Mouse (Mus musculus): ENCODE data around the gene Prdm2. TPM values are rescaled to one million over a fixed set of nuclear protein-coding genes. Genes with fewer than 3 reads are reported as not detected.
A peak's percentile ranks its signal among the peaks of the same experiment; 100 is the strongest.

Prdm2 gene
- polyA plus RNA-seq, 1 experiment from 2014 or later, result 14.4 TPM

- Histone ChIP-seq H3K27ac (no peak overlapping the region), H3K9me3 (no peaks in the 10 kb centered on the region), H3K27me3 (ENCODE audit: insufficient read depth, poor library complexity, severe bottlenecking) (no peaks in the 10 kb centered on the region), H3K4me1 (replicated peaks) (no peaks in the 10 kb centered on the region), H3K4me3 (no peak overlapping the region), H3K36me3 (peaks cover 98% of the 10 kb centered on the region)
- DNase-seq (ENCODE audit: low spot score), result no peak
- WGBS, result 93% methylated on average over 5 of the region's 5 CpGs
These were observed 82.4 kb downstream of the Prdm2 start for GRCm38 (mm10) chr4:143130441-143130840.

GRCm38 (mm10) chr4:143129261-143129760 lies 83.5 kb downstream of the Prdm2 start:
- 90% methylated on average over 4 of the region's 4 CpGs for WGBS

GRCm38 (mm10) chr4:143127171-143127570 lies 85.6 kb downstream of the Prdm2 start:
- Histone ChIP-seq H3K4me1 (replicated peaks) (no peaks in the 10 kb centered on the region), H3K4me3 (no peak overlapping the region), H3K27ac (no peak overlapping the region), H3K36me3 (peaks cover 80% of the 10 kb centered on the region), H3K27me3 (ENCODE audit: insufficient read depth, poor library complexity, severe bottlenecking) (no peaks in the 10 kb centered on the region), H3K9me3 (no peaks in the 10 kb centered on the region)
- WGBS, result 93% methylated on average over 5 of the region's 5 CpGs
- DNase-seq (ENCODE audit: low spot score), result no peak

More at GRCm38 (mm10) chr4:143129261-143129760, 83.5 kb downstream of the Prdm2 start:
- no peak for DNase-seq (ENCODE audit: low spot score)
- H3K4me3 ChIP-seq, result no peak overlapping the region
- H3K9me3 ChIP-seq, result no peaks in the 10 kb centered on the region
- no peaks in the 10 kb centered on the region for H3K27me3 ChIP-seq (ENCODE audit: insufficient read depth, poor library complexity, severe bottlenecking)
- H3K27ac ChIP-seq, result no peak overlapping the region
- H3K36me3 ChIP-seq, result peaks cover 89% of the 10 kb centered on the region
- H3K4me1 ChIP-seq (replicated peaks), result no peaks in the 10 kb centered on the region

GRCm38 (mm10) chr4:143126476-143126875 lies 86.3 kb downstream of the Prdm2 start:
- peaks cover 77% of the 10 kb centered on the region for H3K36me3 ChIP-seq
- DNase-seq (ENCODE audit: low spot score), result no peak
- no peaks in the 10 kb centered on the region for H3K27me3 ChIP-seq (ENCODE audit: insufficient read depth, poor library complexity, severe bottlenecking)
- H3K4me1 ChIP-seq (replicated peaks), result no peaks in the 10 kb centered on the region
- no peak overlapping the region for H3K27ac ChIP-seq
- no peak overlapping the region for H3K4me3 ChIP-seq
- no peaks in the 10 kb centered on the region for H3K9me3 ChIP-seq
- 96% methylated on average over 14 of the region's 14 CpGs for WGBS

- DNase-seq (ENCODE audit: low spot score), result no peak
- Histone ChIP-seq H3K36me3 (peaks cover 65% of the 10 kb centered on the region), H3K4me1 (replicated peaks) (no peaks in the 10 kb centered on the region), H3K27me3 (ENCODE audit: insufficient read depth, poor library complexity, severe bottlenecking) (no peaks in the 10 kb centered on the region), H3K9me3 (no peaks in the 10 kb centered on the region), H3K27ac (no peak overlapping the region), H3K4me3 (no peak overlapping the region)
- 90% methylated on average over 6 of the region's 6 CpGs for WGBS
These were observed 87.5 kb downstream of the Prdm2 start for GRCm38 (mm10) chr4:143125290-143125689.

- H3K4me3 ChIP-seq, result no peak overlapping the region
- WGBS, result 87% methylated on average over 10 of the region's 10 CpGs
These were observed 89.8 kb downstream of the Prdm2 start for GRCm38 (mm10) chr4:143123043-143123442.

GRCm38 (mm10) chr4:143121174-143121573 lies 91.6 kb downstream of the Prdm2 start:
- Histone ChIP-seq H3K36me3 (peaks cover 43% of the 10 kb centered on the region; the same call in 1 of the 2 replicates), H3K27ac (no peak overlapping the region), H3K9me3 (no peaks in the 10 kb centered on the region), H3K4me1 (replicated peaks) (peaks cover 7% of the 10 kb centered on the region), H3K27me3 (ENCODE audit: insufficient read depth, poor library complexity, severe bottlenecking) (no peaks in the 10 kb centered on the region), H3K4me3 (no peak overlapping the region)
- WGBS, result 90% methylated on average over 3 of the region's 3 CpGs
- no peak for DNase-seq (ENCODE audit: low spot score)

More at GRCm38 (mm10) chr4:143123043-143123442, 89.8 kb downstream of the Prdm2 start:
- Histone ChIP-seq H3K27ac (no peak overlapping the region), H3K27me3 (ENCODE audit: insufficient read depth, poor library complexity, severe bottlenecking) (no peaks in the 10 kb centered on the region), H3K9me3 (no peaks in the 10 kb centered on the region), H3K4me1 (replicated peaks) (peaks cover 7% of the 10 kb centered on the region), H3K36me3 (peaks cover 49% of the 10 kb centered on the region)
- DNase-seq (ENCODE audit: low spot score), result no peak

- Histone ChIP-seq H3K27me3 (ENCODE audit: insufficient read depth, poor library complexity, severe bottlenecking) (no peaks in the 10 kb centered on the region), H3K27ac (no peak overlapping the region), H3K4me1 (replicated peaks) (peaks cover 12% of the 10 kb centered on the region), H3K4me3 (no peak overlapping the region), H3K36me3 (peaks cover 33% of the 10 kb centered on the region; the same call in 1 of the 2 replicates), H3K9me3 (no peaks in the 10 kb centered on the region)
- DNase-seq (ENCODE audit: low spot score), result no peak
- 87% methylated on average over 8 of the region's 8 CpGs for whole genome bisulfite sequencing
These were observed 92.8 kb downstream of the Prdm2 start for GRCm38 (mm10) chr4:143120008-143120407.

- Histone ChIP-seq H3K27me3 (ENCODE audit: insufficient read depth, poor library complexity, severe bottlenecking) (no peaks in the 10 kb centered on the region), H3K4me1 (replicated peaks) (peaks cover 23% of the 10 kb centered on the region), H3K36me3 (peaks cover 32% of the 10 kb centered on the region; the same call in 1 of the 2 replicates), H3K4me3 (no peak overlapping the region), H3K27ac (0 out of 2 replicates have a peak overlapping the region, but pooled peaks have one; percentile 23), H3K9me3 (no peaks in the 10 kb centered on the region)
- WGBS, result 75% methylated on average over 4 of the region's 4 CpGs
- no peak for DNase-seq (ENCODE audit: low spot score)
These were observed 94.0 kb downstream of the Prdm2 start for GRCm38 (mm10) chr4:143118843-143119242.

- H3K9me3 ChIP-seq, result no peaks in the 10 kb centered on the region
- H3K36me3 ChIP-seq, result peaks cover 35% of the 10 kb centered on the region
- DNase-seq (ENCODE audit: low spot score), result no peak
- peaks cover 32% of the 10 kb centered on the region for H3K4me1 ChIP-seq (replicated peaks)
- H3K4me3 ChIP-seq, result no peak overlapping the region
- WGBS, result 88% methylated on average over 12 of the region's 12 CpGs
- no peaks in the 10 kb centered on the region for H3K27me3 ChIP-seq (ENCODE audit: insufficient read depth, poor library complexity, severe bottlenecking)
- H3K27ac ChIP-seq, result no peak overlapping the region
These were observed 96.9 kb downstream of the Prdm2 start for GRCm38 (mm10) chr4:143115851-143116250.

GRCm38 (mm10) chr4:143114232-143114979 lies 98.4 kb downstream of the Prdm2 start:
- Histone ChIP-seq H3K27ac (peak overlapping the region; percentile 23; the same call in 1 of the 2 replicates), H3K36me3 (peaks cover 43% of the 10 kb centered on the region), H3K9me3 (no peaks in the 10 kb centered on the region), H3K27me3 (ENCODE audit: insufficient read depth, poor library complexity, severe bottlenecking) (no peaks in the 10 kb centered on the region), H3K4me1 (replicated peaks) (peaks cover 39% of the 10 kb centered on the region), H3K4me3 (no peak overlapping the region)
- DNase-seq (ENCODE audit: low spot score), result no peak
- 82% methylated on average over 21 of the region's 21 CpGs for WGBS

- 31% methylated on average over 6 of the region's 6 CpGs for WGBS
- Histone ChIP-seq H3K36me3 (peaks cover 53% of the 10 kb centered on the region), H3K27ac (no peak overlapping the region), H3K4me1 (replicated peaks) (peaks cover 46% of the 10 kb centered on the region), H3K9me3 (no peaks in the 10 kb centered on the region), H3K4me3 (no peak overlapping the region), H3K27me3 (ENCODE audit: insufficient read depth, poor library complexity, severe bottlenecking) (no peaks in the 10 kb centered on the region)
- peak; percentile 71 for DNase-seq (ENCODE audit: low spot score)
These were observed 99.8 kb downstream of the Prdm2 start for GRCm38 (mm10) chr4:143112985-143113384.

GRCm38 (mm10) chr4:143112439-143112838 lies 100.4 kb downstream of the Prdm2 start:
- 88% methylated on average over 2 of the region's 2 CpGs for WGBS
- Histone ChIP-seq H3K4me1 (replicated peaks) (peaks cover 51% of the 10 kb centered on the region), H3K9me3 (no peaks in the 10 kb centered on the region), H3K4me3 (no peak overlapping the region), H3K27ac (no peak overlapping the region), H3K36me3 (peaks cover 52% of the 10 kb centered on the region), H3K27me3 (ENCODE audit: insufficient read depth, poor library complexity, severe bottlenecking) (no peaks in the 10 kb centered on the region)
- no peak for DNase-seq (ENCODE audit: low spot score)
